Mouse (Mus musculus) kidney, adult 2 months (tissue): ENCODE data around the gene Adam23.

Source experiments
- CTCF ChIP-seq: fragments of 200-500 bp; conservative IDR thresholded peaks from 2 replicates; pipeline ENCODE4 v1.5.1; 2011; ENCODE audit warnings: low read depth, mild to moderate bottlenecking, control low read depth, low read length, moderate library complexity, mixed read lengths; ENCODE audit not compliant: insufficient read depth, insufficient read length
- POLR2A ChIP-seq: fragments of 200-500 bp; IDR thresholded peaks from one replicate; pipeline ENCODE4 v1.6.1; 2011; ENCODE audit warnings: low read depth, low read length, control low read depth

GRCm38 (mm10) chr1:63473272-63473671, 27.6 kb downstream of the Adam23 start:
- TF ChIP-seq CTCF (no peak), POLR2A (no peak)
